Mouse (Mus musculus) adrenal gland, adult 8-10 months (tissue): ENCODE measurements around the gene Cep135. TPM values are rescaled to one million over a fixed set of nuclear protein-coding genes. Genes with fewer than 3 reads are reported as not detected.

Source experiments
- DNase-seq: peaks from one replicate; pipeline ENCODE4 v3.0.0; 2022
- total RNA-seq, 4 experiments: library from RNA; stranded (reverse); gene quantifications; 2 replicates each; pipeline ENCODE4 v1.2.4; 2022

Gene Cep135
- total RNA-seq, 4 experiments from 2014 or later: 3.7 to 7.3 (median 5.6) TPM

DNA sequence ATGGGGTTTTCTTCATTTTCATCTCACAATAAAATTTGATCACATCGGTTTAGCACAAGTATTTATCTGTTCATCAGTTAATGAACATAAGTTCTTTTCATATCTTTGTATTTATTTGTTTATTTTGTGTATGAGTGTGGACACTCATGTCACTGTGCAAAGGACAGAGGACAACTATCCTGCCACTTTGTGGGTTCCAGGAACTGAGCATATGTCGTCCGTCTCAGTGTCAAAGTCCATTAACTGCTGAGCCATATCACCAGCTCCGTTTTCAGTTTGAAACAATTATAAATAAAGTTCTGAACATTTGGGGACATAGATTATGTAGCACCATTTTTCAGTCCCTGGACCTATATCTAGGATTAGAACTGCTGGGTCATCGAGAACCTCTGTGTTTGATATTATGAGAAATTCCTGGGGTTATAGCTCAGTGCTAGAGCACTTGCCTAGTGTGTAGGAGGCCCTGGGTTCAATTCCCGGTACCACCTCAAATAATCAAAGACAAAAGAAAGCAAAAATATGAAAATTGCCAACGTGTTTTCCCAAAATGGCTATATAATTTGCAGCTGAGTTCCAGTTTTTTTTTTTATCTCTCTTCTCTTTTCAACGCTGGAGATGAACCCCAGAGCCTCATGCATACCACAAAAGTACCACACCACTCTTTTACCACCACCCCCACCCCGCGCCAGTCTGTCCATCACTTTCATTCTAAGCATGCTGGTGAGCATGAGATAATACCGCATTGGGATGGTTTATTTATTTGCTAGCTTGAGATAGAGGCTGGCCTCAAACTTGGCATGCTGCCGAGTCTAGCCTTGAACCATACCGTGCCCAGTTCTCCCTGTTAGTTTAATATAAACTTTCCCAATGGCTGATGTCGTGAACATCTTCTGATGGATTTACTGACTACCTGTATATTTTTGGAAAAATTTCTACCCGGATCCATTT, 96.4 kb downstream of the Cep135 start:
- peak; percentile 18 for DNase-seq

DNA sequence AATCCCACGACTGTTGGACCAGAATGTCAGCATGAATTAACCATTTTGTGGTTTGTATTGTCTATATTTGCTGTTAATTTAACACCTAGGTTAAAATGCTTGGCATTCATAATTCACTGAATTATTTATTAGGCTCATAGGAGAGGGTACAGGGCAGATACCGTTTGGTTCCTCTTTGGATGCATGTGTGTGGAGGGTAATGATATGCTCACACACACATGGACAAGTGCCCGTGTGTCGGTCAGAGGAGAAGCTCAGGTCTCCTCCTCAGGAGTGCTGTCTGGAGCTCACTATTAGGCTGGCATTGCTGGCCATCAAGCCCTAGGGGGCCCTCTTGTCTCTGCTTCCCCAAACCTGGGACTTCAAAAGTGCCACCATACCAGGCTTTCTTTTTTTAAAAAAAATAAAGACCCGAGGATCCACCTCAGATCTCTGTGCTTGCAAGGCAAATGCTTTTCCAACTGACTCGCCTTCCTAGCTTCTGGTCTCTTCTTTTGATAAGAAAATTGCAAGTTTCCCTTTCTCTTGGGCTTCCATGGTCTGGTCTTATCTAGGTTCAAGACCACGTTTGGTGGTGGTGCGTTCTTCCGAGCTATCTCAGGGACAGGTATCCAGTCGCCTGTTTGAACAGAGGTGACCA, 99.6 kb downstream of the Cep135 start:
- no peak for DNase-seq

- DNase-seq: no peak
These were observed 100.1 kb downstream of the Cep135 start for GRCm38 (mm10) chr5:76688643-76689042.

GRCm38 (mm10) chr5:76690177-76690593, 101.7 kb downstream of the Cep135 start:
- DNase-seq: no peak

- no peak for DNase-seq
These were observed 102.8 kb downstream of the Cep135 start for GRCm38 (mm10) chr5:76691251-76691650.

GRCm38 (mm10) chr5:76691706-76692424, 103.4 kb downstream of the Cep135 start:
- DNase-seq: peak; percentile 9

Other genes starting within 250 kb of the Cep135 start
- gene Nmu, start 224.9 kb upstream of the Cep135 start, total RNA-seq: not detected
- not detected for gene Gm7271, start 104.7 kb upstream of the Cep135 start, total RNA-seq
- gene Exoc1, start 59.4 kb upstream of the Cep135 start, total RNA-seq: 100 to 1,000 TPM in 1 of 4 experiments, 10 to 100 TPM in 3; 56.2 to 101 (median 72.2) TPM
- 1 to 10 TPM; 8.3 to 9.8 (median 8.7) TPM for gene C530008M17Rik, start 67.8 kb downstream of the Cep135 start, total RNA-seq